Mouse (Mus musculus) ES-Bruce4 (cell line): Measurements from ENCODE around the gene 4930451I11Rik.

Experiments used
- EP300 ChIP-seq: IDR thresholded peaks from 2 replicates; pipeline ENCODE4 v1.6.1; 2011; ENCODE audit warnings: low read depth, low read length; ENCODE audit not compliant: insufficient read depth
- POLR2A ChIP-seq: IDR thresholded peaks from one replicate; pipeline ENCODE4 v1.8.1; 2011; ENCODE audit warnings: low read length; ENCODE audit not compliant: insufficient read depth

DNA sequence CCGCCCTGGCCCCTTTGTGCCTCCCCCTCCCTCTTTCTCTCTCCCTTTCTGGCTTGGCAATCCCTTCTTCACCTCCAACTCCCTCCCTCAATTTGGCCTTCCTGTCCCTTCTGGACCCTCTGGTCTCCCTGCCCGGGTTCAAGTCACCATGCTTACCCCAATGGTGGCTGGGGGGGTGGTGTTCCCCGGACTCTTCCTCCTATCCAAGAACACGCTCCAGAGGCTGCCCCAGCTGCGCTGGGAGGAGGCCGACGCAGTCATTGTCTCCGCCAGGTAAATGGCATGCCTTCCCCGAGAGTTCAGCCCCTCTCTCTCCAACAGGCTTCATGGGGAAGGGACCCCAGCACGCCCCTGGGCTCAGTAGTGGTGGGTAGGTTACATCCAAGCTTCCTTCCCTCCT lies 7.5 kb downstream of the 4930451I11Rik start:
- TF ChIP-seq POLR2A = no peak
- no peak for TF ChIP-seq EP300
